Mouse (Mus musculus): Measurements from ENCODE around the gene Nr1d1.
"Not testable (repeated sequence)": the region's sequence is repeated elsewhere in the genome, so short reads cannot be mapped to it uniquely, and the experiment has no call there.

GRCm38 (mm10) chr11:98737220-98737619 is 37.9 kb downstream of the Nr1d1 start:
- not testable (repeated sequence) for TF ChIP-seq CTCF (IDR thresholded peaks at IDR 0.05; ENCODE audit: borderline replicate concordance, extremely low read depth, insufficient read depth, insufficient read length); POLR2A (IDR thresholded peaks at IDR 0.05; ENCODE audit: borderline replicate concordance, extremely low read depth, insufficient read depth, insufficient read length, poor library complexity, severe bottlenecking)
